Mouse (Mus musculus) bone marrow macrophage, adult 2 months (primary cell): Measurements from ENCODE around the gene Uchl4.

Experiments
- CTCF ChIP-seq: IDR thresholded peaks from 2 replicates; pipeline ENCODE4 v1.5.1; 2012; ENCODE audit warnings: low read depth, mild to moderate bottlenecking, low read length, moderate library complexity
- POLR2A ChIP-seq: IDR thresholded peaks from 2 replicates; pipeline ENCODE4 v1.6.1; 2012; ENCODE audit warnings: mild to moderate bottlenecking, low read depth, low read length, borderline replicate concordance

GRCm38 (mm10) chr9:64278665-64279310 lies 43.8 kb downstream of the Uchl4 start:
- TF ChIP-seq POLR2A: no peak
- no peak for TF ChIP-seq CTCF
